Mouse (Mus musculus): ENCODE measurements around the gene Gm10160.
"Not testable (repeated sequence)": the region's sequence is repeated elsewhere in the genome, so short reads cannot be mapped to it uniquely, and the experiment has no call there.

Gm10160 gene

DNA sequence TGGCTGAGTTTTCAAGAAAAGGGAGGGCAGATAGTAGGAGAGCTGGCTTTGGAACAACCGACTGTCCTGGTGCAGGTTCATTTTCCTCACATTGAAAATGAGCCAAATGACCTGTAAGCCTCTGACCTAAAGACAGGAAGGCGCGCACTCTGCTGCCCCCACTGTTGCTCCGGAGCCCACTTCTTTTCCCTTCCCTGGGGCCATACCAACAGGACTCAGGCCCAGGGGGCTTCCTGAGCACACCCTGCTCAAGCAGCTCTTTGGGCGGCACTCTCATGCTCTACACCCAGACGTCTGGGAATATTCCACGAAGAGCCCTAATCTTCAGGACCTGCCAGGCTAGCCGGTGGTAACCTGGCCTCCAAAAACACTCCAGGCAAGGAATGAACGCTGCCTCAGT, 2.6 kb upstream of the Gm10160 start:
- DNase-seq (ENCODE audit: low read depth, low spot score) = no peak

DNA sequence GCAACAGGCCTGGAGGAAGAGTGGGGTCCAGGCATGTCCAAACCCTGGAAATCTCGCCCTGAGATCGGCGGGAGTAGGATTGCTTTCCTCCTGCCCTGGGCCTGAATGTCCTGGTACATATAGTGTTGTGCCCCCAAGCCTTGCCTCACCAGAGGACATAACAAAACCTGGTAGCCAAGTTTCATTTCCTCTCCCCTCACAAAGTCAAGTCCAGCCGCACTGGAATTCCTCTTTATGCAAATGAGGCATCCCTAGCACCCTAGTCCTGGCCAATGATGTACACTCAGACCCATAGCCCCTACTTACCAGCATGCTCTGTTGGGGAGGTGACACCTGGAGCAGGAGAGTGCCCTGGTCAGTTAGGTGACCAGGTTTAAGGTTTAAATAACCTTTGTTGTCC, 627 bp upstream of the Gm10160 start:
- no peak for DNase-seq (ENCODE audit: low read depth, low spot score)

DNA sequence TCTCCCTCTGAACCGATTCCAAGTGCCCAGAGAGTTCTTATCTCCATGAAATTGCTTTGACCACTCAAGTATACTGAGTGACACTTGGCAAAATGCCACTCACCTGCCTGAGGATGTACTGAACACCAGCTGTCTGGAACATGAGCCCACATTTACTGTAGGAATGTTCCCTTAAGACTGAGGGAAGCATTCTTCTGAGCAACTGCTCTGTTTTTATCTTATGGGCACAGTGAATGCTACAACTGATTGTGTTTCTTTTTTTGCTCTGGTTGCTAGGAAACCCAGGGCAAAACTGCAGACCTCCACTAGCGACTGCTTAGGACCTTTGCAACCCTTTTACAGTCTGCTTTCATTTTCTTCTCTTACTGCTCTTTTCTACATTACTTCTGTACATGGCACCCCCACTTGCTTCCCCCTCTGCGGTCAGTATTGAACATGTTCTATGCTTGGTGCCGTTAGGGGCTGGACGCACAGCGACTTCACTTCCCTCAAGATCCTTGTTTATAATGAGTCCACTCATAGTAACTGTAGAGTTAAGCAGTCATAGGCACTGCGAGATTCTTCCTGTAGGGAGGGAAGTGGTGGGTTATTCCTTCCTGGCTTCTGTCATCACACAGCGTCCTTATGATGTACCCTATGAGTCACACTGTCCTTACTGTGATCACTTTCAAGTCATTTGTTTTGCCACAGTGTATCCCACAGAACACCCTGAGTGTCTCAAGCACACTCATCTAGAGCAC, 856 bp downstream of the Gm10160 start:
- no peak for DNase-seq (ENCODE audit: low read depth, low spot score)

DNA sequence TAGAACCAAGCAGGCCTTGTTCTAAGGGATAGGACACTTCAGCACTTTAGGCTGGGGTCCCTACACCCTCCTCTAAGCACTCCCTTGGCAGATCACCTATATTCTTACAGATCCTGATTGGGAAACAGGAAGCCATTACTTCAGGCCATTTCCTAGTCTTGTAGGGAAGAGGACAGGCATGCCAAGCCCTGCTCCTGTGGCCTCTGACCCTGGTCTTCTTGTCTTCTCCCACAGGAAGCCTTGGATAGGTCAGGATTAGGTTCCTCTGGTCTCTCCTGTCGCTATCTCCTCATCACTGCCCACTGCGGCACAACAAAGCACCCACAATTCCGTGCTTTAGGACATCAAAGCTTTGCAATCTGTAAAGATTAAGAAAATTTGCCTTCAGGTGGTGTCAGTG, 3.9 kb downstream of the Gm10160 start:
- no peak for DNase-seq (ENCODE audit: low read depth, low spot score)

DNA sequence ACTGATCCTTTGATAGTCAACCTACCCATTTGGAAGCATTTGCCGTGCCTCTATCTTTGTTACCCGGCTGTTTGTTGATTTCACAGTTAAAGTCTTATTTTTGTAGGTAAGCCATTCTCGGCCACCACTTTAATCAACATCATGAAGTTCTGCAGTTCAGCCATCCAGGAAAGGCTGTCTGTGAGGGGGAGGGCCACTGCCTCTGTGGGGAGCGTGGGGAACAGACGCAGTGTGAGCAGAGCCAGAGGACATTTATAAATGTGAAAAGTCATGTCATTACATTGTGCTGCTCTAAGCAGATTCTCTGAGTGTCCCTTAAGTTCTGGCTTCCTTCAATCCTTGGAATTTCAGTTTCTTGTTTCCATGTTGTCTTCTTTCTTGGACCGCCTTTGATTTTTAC, 5.4 kb downstream of the Gm10160 start:
- DNase-seq (ENCODE audit: low read depth, low spot score) = no peak

DNA sequence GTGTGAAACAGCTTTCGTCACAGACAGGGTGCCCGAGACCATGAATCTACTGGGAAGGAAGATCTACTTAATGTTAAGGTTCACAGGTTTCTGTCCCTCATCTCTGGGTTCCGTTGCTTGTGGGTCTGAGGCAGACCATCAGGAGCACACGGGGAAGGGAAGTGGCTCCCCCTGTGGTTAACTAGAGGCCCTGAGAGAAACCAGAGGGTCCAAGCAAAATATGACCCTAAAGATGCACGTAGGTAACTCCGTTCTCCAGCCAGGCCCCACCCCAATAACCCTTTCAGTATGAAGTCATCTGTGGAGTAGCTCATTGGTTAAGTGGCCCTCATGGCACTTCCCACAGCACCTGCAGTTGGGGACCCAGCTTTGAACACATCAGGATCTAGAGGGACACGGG, 6.0 kb downstream of the Gm10160 start:
- no peak for DNase-seq (ENCODE audit: low read depth, low spot score)

DNA sequence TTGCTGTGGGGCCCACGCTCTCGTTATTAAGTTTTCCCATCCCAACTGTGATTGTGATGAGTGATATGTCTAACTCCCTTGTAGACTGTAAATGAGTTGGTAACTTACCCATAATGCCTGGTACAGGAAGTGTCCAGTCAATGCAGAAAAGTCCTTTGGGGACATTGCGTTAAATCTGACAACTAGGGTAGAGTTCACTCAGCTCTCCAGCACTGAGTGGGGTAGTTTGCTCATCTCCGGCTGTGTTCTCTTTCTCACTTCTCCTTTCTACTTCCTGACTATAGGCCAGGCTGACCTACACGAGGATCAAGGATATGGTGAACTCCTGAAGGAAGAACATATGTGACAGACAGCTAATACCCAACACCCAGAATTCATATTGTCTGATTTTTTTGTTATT, 6.4 kb downstream of the Gm10160 start:
- no peak for DNase-seq (ENCODE audit: low read depth, low spot score)

DNA sequence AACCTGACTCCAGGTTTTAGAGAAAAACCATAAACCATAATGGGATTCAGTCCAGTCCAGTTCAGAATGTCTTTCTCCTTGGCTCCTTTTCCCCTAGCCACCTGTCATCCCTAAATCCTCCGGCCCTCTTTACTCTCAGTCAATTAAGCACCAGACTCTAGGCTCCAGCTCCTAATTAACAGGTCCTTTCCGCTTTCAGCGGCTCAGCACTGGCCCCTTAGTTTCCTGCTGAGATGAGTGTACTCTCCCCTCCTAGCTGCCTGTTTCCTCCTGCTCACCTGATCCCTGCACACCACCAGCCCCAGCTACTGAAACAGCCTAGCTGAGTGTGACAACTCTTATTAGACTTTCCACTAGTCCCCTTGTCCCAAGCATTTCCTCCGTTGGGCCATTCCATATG, 7.8 kb downstream of the Gm10160 start:
- no peak for DNase-seq (ENCODE audit: low read depth, low spot score)

DNA sequence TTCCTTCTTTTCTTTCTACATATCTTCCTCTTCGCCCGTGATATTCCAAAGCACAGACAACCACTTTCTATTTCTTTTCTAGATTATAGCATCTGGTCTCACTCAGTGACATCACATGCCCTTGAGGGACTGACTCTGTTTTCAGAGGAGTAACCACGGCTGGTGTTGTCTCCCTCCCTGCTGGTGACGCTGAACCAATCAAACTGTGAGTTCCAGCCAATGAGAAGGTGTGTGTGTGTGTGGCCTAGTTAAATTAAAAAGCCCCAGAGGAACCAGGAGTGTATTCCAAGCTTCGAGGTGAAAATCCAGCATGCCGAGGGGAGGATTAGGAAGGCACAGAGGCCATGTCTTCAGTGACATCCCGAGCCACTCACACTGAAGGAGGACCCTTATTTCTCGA, 8.6 kb downstream of the Gm10160 start:
- DNase-seq (ENCODE audit: low read depth, low spot score) = no peak

DNA sequence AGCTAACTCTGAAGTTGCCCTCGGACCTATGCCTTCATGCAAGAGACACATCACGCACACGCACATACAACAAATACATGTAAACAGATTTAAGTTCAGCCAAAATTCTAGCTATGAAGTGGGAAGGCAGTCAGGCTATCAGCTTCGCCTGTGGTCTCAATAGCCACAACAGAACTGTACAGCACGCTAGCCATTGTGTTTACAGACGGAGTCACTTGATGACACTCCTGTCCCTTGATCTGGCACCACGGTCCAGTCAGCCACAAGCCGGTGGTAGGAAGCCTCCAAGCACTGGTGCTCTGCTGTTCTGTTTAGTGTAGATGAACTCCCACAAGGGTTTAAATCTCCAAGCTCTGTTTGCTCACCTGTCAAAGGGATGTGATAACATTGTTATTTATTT, 9.6 kb downstream of the Gm10160 start:
- no peak for DNase-seq (ENCODE audit: low read depth, low spot score)

DNA sequence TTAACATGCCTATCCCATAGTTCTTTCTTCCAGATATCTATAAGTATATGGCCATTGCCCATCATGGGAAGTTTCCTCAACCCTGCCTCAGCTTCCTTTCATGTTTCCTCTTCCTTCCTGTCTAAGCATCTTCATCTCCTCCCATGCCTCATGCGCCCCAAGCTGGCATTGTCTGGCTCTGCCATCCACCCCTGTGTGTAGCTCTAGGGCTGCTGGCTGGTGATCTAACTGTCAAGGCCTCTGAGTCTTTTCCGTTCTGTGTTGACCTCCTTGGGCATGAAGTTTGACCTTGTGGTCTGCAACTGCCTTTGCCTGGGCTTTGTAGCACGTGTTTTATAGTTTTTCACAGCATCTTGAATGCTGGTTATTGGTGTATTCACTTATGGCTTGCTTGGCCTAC, 10.3 kb downstream of the Gm10160 start:
- DNase-seq (ENCODE audit: low read depth, low spot score) = no peak

DNA sequence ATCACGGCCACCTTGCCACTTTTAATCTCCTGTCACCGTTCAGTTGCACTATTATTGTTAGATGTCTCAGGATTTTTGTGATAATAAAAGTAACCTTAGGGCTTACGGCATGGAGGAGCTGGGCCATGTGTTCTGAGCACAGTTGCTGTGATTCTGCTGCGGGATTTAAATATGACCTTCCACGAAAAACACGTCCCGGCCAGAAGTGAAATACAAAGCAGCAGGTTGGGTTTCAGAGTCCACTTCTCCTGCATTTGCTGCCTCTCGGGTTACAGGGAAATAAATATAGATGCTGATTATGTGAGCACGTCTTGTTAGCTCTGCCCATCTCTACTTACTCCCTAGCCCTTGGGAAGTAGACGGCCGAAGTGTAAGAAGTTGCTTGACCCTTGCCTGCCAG, 10.8 kb downstream of the Gm10160 start:
- DNase-seq (ENCODE audit: low read depth, low spot score) = no peak

DNA sequence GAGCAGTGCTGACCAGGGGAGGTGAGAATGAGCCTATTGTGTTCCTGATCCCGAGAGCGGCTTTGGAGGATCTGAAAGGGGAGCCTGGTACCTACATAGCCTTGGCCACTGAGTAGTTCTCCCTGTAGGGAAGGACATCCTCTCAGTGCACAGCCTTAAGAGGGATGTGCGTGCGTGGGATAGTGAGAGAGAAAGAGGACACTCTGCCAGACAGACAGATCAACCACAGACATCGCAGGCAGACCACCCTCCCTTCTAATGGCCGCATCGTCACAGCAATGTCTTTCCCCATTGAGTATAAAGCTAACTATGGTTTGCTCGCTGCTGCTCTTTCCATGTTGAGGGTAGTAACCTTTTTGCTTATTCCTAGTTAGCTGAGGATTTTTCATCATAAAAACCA, 11.7 kb downstream of the Gm10160 start:
- DNase-seq (ENCODE audit: low read depth, low spot score) = no peak

DNA sequence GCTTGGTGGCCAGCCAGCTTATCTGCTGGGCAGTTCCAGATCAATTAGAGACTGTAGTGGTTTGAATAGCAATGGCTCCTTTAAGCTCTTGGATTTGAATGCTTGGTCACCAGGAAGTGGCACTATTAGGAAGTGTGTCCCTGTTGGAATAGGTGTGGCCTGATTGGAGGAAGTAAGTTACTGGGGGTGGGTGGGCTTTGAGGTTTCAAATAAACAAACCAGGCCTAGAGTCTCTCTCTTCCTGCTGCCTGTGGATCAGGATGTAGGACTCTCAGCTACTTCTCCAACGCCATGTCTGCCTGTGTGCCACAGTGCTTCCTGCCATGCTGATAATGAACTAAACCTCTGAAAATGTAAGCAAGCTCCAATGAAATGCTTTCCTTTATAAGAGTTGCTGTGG, 12.6 kb downstream of the Gm10160 start:
- DNase-seq (ENCODE audit: low read depth, low spot score) = no peak

DNA sequence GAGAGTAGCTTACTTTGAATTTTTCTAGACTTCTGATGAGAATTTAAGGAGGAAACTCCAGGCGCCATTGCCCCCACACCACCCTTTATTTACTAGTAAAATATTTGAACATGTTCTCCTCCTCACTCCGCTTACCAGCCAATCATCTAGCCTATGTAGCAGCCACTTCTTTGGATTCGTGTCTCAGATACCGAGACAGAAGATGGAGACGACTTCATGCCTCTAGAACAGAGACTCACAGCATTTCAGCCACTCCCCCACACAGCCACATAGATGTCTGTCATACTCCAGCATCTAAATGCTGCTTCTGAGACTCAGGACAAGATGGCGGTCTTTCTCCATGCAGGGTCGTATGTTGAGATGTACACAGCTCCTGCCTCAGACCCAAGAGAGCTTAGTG, 13.5 kb downstream of the Gm10160 start:
- no peak for DNase-seq (ENCODE audit: low read depth, low spot score)

DNA sequence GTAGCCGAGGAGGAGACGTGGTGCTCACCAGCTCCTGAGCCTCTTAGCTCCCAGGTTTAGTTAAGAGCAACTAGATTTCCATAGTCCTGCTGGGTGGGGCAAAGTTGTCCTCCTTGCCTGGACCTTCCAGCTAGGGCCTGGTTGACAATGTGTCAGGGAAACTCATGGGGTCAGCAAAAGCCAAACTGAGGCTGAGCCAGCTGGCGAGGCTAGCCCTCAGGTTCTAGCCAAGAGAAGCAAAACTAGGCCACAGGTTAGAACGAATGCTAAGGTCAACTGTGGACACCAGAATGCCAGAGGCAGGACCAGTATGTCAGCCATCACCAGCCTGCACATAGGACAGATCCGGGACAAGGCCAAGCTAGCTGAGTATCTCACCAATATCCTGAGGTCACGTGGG, 14.2 kb downstream of the Gm10160 start:
- no peak for DNase-seq (ENCODE audit: low read depth, low spot score)

DNA sequence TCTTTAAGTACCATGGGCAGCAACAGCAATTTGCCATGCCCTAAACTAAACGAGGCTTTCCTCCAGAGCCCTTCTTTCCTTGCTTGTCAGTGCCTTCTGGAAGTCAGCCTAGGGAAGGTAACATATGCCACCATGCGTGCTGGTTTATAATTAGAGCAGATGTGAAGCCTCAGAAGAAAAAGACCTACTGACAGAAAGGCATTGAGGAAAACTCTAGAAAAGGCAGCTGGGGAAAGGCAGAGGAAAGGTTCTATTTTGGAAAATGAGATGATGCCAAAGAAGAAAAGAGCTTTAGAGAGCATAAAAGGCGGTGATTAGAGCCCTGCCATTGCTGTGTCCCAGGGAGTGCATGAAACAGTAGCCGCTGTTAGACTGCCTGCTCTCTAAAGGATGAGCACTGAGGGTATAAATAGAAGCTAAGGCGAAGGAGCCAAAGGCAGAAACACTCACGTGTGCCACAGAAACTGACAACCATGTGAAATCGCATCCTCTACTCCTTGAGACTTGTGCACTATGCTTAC, 14.9 kb downstream of the Gm10160 start:
- DNase-seq (ENCODE audit: low read depth, low spot score) = no peak

DNA sequence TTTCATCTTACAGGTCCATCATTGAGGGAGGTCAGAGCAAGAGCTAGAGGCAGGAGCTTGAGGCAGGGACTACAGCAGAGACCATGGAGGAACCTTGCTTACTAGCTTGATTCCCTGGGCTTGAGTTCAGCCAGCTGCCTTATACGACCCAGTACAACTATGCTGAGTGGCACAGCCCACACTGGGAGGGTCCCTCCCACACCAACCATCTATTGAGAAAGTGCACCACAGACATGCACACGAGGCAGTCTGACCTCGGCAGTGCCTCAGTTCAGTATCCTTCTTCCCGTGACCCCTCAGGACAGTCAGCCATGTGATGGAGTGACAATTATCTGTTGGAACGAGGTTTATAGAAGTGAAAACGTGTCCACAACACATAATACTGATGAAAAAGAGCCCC, 15.8 kb downstream of the Gm10160 start:
- no peak for DNase-seq (ENCODE audit: low read depth, low spot score)

DNA sequence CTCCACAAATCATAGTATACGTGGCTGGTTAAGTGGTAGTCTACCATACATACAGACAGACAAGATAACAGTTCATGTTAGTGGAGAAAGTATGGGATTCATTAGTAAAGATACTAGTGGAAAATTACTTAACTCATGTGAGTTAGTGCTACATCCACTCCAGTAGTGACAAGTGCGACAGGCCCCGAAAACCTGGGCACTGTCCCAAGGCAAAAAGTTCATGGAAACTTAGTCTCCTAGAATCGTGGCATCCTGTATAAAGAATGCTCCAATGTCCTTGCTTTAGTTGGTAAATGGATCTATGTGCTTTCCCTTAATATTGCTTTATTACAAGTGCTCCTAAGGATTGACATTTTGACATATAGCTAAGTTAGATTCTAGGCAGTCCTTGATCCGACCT, 17.8 kb downstream of the Gm10160 start:
- DNase-seq (ENCODE audit: low read depth, low spot score) = not testable (repeated sequence)

DNA sequence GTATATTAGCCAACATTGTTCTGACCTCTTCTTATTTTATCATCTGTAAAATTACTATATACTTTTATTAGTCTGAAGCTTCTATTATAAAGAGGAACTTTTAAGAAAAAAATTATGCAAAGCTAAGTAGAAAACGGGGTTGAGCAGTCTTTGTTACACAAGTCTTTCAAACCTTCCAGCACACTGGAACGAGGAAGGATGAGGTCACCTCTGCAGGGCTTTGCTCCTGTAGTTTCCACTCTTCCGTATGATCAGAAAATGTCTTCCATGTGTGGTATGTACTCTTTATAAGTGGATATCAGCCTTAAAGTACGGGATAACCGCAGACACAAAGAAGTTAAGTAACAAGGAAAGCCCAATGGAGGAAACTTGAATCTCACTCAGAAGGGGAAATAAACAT, 20.2 kb downstream of the Gm10160 start:
- DNase-seq (ENCODE audit: low read depth, low spot score) = no peak

DNA sequence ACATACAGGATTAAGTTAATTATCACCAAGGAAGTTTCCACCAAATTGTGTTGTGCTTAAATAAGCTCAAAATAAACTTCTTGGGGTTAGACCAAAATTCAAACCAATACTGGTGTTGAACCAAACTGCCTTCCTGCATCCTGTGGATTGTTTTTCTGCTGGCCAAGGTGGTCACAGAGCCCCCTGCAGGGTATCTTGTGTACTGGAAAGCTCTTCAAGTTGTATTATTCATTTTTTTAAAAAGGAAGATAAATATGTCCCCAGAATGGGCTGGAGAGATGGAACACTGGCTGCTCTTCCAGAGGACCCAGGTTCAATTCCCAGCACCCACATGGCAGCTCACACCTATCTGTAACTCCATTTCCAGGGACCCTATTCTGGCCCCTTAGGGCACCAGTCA, 20.7 kb downstream of the Gm10160 start:
- no peak for DNase-seq (ENCODE audit: low read depth, low spot score)

DNA sequence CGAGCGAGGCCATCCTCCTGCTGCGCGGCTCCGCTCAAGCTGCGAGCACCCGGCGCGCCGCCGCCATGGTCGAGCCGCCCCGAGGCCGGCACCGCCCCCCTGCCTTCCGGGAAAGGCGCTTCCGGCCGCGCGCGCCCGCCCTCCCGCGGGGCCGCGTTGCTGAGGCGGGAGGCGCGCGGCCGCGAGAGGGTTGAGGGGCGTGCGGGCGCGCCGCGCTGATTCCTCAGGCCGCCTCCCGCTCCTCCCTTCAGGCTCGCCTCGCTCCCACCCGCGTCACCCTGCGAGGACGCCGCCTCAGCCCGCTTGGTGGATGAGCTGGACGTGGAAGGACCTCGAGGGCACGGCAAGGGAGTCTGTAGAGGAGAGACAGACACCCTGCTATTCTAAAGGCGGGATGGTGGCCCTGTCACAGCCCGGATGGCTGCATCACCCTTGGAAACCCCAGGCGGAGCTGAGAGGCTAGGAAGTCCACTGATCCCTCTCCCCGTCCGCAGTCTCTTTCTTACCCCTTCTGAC, 26.2 kb downstream of the Gm10160 start, which contains the start of gene Btbd1:
Gene Btbd1, minus strand, starts transcription at position 53 of the 516 bp plus-strand sequence.
- peak; percentile 87 for DNase-seq (ENCODE audit: low read depth, low spot score)

DNA sequence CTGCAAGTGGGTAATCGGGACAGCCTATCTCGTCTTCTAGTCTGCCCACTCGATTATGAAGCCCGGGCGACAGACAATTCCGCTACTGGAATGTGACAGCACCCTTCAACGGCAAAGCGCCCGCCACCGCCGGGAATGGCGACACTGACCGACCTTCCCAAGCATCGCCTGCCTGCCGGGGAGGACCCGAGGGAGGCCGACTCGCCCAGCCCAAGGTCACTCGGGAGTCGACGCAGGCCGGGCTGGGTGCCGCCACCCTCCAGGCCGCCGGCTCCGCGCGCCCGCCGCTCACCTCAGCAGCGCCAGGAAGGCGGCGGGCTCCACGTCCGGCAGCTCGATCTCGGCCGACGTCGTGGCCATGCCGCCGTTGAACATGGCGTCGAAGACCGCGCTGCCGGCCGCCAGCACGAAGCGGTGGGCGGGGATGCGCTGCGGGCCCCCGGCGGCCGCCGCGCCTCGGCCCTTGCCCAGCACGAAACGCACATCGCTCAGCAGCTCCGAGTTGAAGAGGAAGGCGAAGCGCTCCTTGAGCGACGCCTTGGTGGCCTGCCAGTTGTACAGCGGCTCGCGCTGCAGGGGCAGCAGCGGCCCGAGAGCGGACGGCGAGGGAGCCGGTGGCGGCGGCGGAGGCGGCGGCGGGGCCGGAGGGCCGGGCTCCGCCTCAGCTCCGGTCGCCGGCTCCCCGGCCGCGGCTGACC, 26.8 kb downstream of the Gm10160 start:
- DNase-seq (ENCODE audit: low read depth, low spot score) = peak; percentile 42
